Mouse (Mus musculus) cerebellum, adult 2 months (tissue): Measurements from ENCODE around the gene Neurl1b.

Experiments
- CTCF ChIP-seq: fragments of 200-500 bp; IDR thresholded peaks from 2 replicates; pipeline ENCODE4 v1.5.1; 2011; ENCODE audit warnings: low read depth, mild to moderate bottlenecking, control low read depth, low read length, moderate library complexity, borderline replicate concordance; ENCODE audit not compliant: insufficient read depth
- POLR2A ChIP-seq: fragments of 200-500 bp; IDR thresholded peaks from 2 replicates; pipeline ENCODE4 v1.6.1; 2011; ENCODE audit warnings: low read length, control low read depth, borderline replicate concordance; ENCODE audit not compliant: insufficient read depth

DNA sequence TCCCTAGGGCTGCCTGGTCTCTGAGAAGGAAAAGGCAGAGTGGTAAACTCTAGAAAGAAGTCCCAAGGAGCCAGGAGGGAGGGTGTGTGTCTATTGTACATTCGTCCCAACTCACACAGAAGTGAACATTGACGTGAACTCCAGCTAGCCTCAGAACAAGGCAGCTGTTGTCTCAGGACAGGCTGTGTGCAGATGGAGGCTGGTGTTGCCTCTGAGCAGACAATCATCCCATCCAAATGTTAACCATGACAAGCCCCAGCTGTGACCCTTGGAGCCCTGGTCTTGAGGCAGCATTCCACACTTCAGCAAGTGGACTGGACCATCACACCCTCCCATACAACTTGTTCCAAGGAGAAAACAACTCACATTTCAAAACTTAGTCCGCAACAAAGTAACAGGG is 77.6 kb downstream of the Neurl1b start:
- TF ChIP-seq CTCF (no peak), POLR2A (no peak)
